Mouse (Mus musculus): ENCODE data around the gene Klhl32.

Gene Klhl32

GRCm38 (mm10) chr4:24626686-24627085, 224.2 kb downstream of the Klhl32 start:
- DNase-seq = no peak

DNA sequence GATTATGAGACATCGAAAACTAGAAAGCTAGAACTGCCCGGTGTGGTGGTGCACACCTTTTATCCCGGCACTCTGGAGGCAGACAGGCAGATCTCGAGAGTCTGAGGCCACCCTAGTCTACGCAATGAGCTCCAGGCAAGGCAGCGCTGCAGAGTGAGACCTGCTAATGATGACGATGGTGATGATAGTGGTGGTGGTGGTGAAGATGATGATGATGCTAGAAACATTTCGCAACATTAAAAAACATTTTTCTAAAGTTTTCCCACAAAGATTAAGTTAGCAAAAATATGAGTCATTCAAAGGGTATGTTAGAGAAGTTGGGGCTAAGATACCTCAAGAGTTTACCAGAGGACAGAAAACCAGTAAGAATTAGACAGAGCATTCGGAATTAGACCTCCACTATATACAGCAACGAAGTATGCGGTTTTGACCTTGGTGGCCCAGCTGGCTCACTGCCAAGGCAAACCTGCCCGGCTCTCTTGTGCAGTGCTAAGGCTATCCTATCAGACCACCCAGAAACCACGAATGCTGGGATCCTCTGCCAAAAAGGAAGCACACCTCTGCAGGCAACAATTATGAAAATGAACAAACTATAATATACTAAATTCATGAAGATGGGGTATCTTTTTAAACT, 224.9 kb downstream of the Klhl32 start:
- DNase-seq = no peak

DNA sequence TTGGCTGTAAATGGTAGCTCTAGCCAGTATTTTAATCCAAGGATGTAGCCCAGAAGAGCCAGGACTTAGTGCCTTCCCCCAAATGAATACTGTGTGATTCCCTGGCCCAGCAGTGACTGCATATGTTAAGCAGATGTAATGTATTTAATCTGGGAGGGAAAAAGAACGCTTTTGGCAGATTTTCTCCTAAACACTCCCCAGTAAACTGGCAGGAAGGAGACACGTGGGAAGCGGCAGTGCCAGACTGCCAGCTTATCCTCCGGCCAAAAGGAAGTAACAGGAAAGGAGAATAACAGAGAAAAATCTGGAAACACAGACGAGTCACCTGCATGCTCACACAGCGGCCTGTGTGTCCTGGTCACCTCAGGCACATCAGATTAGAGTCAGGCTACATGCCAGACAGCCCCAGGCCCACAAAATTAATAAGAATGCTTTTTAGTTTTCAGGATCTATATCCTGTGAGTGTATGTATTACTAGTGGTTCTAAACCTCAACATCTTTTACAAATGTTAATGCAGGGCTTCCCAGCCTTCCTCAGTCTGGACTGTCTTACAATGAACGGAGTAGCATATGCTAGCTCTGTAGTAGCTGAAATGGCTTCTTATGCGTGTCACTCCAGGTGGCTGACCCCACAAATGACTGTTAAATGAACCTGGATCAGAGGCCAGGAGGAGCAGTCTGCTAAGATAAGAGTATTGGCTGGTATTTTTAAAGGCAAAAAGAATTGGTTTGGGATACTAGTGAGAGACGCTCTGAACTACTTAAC, 229.3 kb downstream of the Klhl32 start:
- DNase-seq = no peak

- DNase-seq = peak; percentile 36
Observed at GRCm38 (mm10) chr4:24620440-24620839, 230.5 kb downstream of the Klhl32 start.

DNA sequence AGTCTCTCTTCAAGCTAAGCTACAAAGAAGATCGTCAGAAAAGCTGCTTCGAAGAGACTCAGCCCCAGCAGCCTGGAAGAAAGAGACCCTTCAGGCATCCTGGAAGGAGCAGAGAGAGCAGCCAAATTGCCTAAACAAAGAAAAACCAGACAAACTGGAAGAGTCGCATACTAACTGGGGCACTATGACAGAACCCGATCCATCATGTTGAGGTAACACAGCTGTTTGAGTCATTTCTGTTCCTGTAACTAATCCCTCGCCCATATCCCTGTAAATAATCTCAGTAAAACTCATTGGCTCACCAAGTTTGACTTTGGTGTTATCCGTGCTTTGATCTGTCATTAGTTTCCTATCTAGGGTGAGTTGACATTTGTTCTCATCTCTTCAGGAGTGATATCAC, 230.9 kb downstream of the Klhl32 start:
- peak; percentile 3 for DNase-seq

DNA sequence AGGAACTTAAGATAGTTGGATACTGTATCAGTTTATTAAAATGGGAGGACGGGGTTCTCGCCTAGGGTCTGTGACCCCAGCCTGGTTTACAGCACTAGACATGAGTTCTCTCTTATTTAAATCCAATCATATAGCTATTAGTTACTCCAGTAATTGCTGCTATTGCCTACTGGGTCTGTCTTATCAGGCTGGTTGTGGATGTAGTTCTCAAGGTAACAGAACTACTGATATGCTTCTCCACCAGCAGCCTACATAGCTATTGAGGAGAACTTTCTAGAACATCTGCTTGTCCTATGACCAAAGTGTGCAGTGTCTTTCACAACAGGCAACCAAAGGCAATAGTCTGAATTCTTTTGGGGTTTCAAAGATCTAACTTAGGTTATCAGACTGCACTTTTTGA, 241.4 kb downstream of the Klhl32 start:
- no peak for DNase-seq

- DNase-seq = no peak
Observed at GRCm38 (mm10) chr4:24609085-24609484, 241.8 kb downstream of the Klhl32 start.

DNA sequence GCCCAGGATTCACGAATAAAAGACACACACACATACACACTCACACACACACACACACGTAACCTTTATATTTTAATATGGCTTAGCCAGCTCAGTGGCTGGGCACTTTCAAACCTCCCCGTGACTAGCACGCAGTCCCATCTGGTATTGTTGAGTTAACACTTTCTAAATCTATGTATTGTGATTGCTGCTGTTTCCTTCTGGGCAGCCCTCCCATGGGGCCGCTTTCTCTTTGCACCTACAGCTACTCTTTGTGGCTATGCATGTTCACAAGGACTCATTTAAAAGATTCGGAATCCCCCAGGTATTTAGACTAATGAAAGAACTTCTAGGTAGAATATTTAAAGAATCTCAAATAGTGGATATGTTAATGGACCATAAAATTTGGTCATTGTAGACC, 249.2 kb downstream of the Klhl32 start:
- no peak for DNase-seq

DNA sequence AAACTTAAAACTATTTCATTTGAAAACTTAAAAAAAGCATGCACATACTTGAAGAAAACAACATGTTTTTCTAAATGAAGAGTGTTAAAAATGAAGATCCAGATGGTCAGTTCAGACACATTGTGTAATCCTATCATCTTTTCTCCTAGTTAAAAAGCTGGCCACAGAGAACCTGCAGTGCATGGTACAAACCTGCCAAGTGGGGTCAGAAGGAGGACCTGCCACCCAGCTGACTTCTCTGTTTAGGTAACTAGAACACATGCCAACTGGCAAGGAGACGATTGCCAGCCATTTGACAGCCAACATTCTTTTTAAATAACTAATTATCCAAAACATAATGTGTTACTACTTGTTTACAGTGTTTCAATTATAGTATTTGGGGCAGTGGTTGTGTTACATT, 252.3 kb downstream of the Klhl32 start:
- no peak for DNase-seq

GRCm38 (mm10) chr4:24596942-24597611, 253.8 kb downstream of the Klhl32 start:
- DNase-seq = no peak

DNA sequence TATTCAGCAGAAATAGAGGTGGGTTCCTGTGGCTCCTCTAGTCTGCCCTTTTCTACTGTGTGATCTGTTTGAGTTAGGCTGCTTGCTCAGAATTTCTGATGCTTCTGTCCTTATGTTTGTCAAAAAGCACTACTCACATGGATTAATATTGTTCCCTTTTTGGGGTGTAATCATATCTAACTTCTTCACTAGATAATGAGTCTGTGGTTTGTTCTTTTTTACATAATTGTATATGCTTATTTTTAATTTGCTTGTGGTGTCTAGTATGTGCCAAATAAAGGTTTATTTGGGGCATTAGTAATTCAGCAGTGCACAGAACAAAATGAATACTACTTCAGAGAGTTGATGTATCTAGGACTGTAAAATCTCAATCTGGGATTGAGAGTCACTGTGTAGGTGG, 256.1 kb downstream of the Klhl32 start:
- no peak for DNase-seq

GRCm38 (mm10) chr4:24583997-24584396, 266.9 kb downstream of the Klhl32 start:
- DNase-seq = no peak

DNA sequence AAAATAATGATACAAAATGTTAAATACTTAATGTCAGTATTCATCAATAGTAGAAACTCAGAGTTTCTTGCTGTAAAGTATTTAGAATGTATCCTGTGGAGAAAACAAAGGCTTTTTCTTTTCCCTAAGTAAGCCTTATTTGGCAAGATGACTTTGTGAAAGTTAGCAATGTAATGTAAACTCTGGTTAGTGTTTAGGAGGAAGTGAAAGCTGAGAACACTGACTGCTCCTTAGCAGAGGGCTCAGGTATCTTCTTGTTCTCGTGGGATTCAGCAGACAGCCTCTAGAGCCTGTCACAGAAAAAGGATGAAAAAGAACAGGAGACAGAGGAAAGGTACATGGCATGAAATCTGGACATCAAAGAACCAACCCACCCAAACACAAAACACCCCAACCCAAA, 268.6 kb downstream of the Klhl32 start:
- DNase-seq = no peak

DNA sequence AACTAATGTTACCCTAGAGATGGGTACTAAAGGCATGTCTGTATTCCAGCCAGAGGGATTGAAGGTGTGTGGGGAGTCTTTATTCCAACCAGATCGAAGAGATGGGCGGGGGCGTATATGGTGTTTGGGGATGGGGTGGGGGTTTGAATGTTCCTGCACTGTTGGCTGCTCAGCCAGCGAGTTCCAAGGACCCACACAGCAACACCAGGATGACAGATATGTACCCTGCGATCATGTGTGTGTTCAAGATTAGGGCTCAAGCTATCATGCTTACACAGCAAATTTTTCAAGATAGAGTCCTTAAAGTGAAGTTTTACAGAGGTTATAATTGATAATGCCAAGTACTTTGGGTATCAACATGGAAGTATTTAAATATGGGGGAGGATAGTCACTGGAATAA, 273.3 kb downstream of the Klhl32 start:
- no peak for DNase-seq

- DNase-seq = peak; percentile 78
Observed at GRCm38 (mm10) chr4:24574276-24574675, 276.6 kb downstream of the Klhl32 start.

DNA sequence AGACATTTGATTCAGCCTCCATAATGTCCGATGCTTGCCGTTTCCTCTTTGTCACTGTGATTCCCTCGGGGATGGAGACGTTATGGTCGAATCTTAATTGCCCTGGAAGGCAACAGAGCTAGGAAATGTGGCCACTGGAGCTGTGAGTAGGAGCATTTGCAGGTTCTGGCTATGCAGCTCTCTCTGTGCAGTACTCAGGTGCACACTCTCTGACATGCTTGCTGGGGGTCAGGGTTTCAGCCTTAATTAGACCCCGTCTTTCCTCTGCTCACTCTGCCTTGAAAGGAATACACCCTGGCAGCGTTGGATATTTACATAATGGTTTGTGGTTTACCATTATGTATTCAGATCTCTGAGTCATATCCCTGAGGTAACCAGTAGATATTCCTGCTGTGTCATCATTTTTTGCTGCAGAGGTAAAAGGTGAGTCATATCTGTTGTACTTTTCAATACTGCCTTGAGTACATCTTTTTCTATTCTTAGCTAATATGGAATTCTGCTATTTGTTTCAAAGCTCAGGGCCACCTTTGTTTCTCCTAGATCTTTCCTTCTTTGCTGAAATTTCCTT, 281.9 kb downstream of the Klhl32 start:
- no peak for DNase-seq

- no peak for DNase-seq
Observed at GRCm38 (mm10) chr4:24568026-24568425, 282.9 kb downstream of the Klhl32 start.
